Mouse (Mus musculus) thymus, adult 2 months (tissue): Measurements from ENCODE around the gene Disp1.

ENCODE experiments used
- CTCF ChIP-seq: fragments of 200-500 bp; IDR thresholded peaks from 2 replicates; pipeline ENCODE4 v1.5.1; 2012; ENCODE audit warnings: mild to moderate bottlenecking, control low read depth, low read length, moderate library complexity, borderline replicate concordance; ENCODE audit not compliant: control insufficient read depth, poor library complexity, insufficient read depth; ENCODE audit errors: extremely low read depth
- POLR2A ChIP-seq: fragments of 200-500 bp; IDR thresholded peaks from 2 replicates; pipeline ENCODE4 v1.6.1; 2012; ENCODE audit warnings: mild to moderate bottlenecking, low read length, control low read depth, moderate library complexity; ENCODE audit not compliant: control insufficient read depth, poor library complexity, insufficient read depth; ENCODE audit errors: extremely low read depth

DNA sequence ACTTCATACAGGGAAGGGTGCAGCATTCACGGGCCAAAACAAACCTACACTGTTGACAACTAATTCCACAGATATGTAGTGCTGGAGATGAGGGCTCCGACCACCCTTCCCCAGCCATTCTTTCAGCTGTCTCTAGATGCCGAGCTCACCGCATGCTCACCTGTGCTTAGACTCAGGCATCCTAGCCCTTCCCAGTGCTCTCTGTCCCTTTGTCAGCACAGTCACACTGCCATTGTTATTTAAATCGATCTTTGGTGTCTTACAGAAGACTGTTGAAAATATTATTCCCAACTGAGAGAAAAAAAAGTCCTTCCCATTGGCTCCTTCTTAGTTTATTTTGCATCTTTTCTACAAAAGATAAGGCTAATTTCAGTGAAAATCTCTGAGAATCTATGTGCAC, 36.6 kb downstream of the Disp1 start:
- no peak for TF ChIP-seq POLR2A
- TF ChIP-seq CTCF = no peak
